Mouse (Mus musculus): Measurements from ENCODE around the gene Mink1.

- TF ChIP-seq CTCF (IDR thresholded peaks at IDR 0.05; ENCODE audit: insufficient read depth, low read length) (no peak), POLR2A (IDR thresholded peaks at IDR 0.05; ENCODE audit: borderline replicate concordance, extremely low read depth, low read depth, low read length) (no peak)
Observed at GRCm38 (mm10) chr11:70524782-70525181, 37.9 kb upstream of the Mink1 start.

Data from lung, adult 2 months (tissue).